Mouse (Mus musculus) midbrain, embryonic 16.5 days (tissue): ENCODE measurements at regions not wholly inside any gene's neighbourhood (a gene's known extent, or its start where the extent isn't known, plus 50 kb on each side); places are given as distances from the start of the nearest gene placed in this dataset.

ENCODE experiments used
- ATAC-seq: fragments of 200-750 bp; cut with Nextera tagmentation; 2 replicates; pipeline ENCODE4 v1.8.0; 2017; ENCODE audit warnings: moderate TSS enrichment
- H3K27ac ChIP-seq: fragments of 300-500 bp; sonication (generic); 2 replicates; pipeline ENCODE4 v1.5.1; 2014; ENCODE audit warnings: mild to moderate bottlenecking, low read length, mixed read lengths
- H3K27me3 ChIP-seq: fragments of 300-500 bp; sonication (generic); 2 replicates; pipeline ENCODE4 v1.6.1; 2014; ENCODE audit warnings: low read depth, low read length, mixed read lengths; ENCODE audit not compliant: control insufficient read depth, insufficient read depth
- H3K36me3 ChIP-seq: fragments of 300-500 bp; sonication (generic); 2 replicates; pipeline ENCODE4 v1.6.1; 2014; ENCODE audit warnings: mild to moderate bottlenecking, low read length, moderate library complexity, mixed read lengths; ENCODE audit not compliant: control insufficient read depth, insufficient read depth
- H3K4me1 ChIP-seq: fragments of 300-500 bp; sonication (generic); 2 replicates; pipeline ENCODE4 v1.6.1; 2014; ENCODE audit warnings: mild to moderate bottlenecking, low read length, mixed read lengths; ENCODE audit not compliant: control insufficient read depth, insufficient read depth
- H3K4me2 ChIP-seq: fragments of 300-500 bp; sonication (generic); 2 replicates; pipeline ENCODE4 v1.6.1; 2014; ENCODE audit warnings: mild to moderate bottlenecking, low read length, mixed read lengths
- H3K4me3 ChIP-seq: fragments of 300-500 bp; sonication (generic); 2 replicates; pipeline ENCODE4 v1.5.1; 2014; ENCODE audit warnings: low read depth, mild to moderate bottlenecking, low read length, moderate library complexity, mixed read lengths
- H3K9ac ChIP-seq: fragments of 300-500 bp; sonication (generic); 2 replicates; pipeline ENCODE4 v1.6.1; 2014; ENCODE audit warnings: low read depth, low read length, mixed read lengths
- H3K9me3 ChIP-seq: fragments of 300-500 bp; sonication (generic); replicated peaks from 2 replicates; pipeline ENCODE4 v1.6.1; 2014; ENCODE audit warnings: mild to moderate bottlenecking, low read length, mixed read lengths; ENCODE audit not compliant: control insufficient read depth, poor library complexity, severe bottlenecking
- WGBS: fragments of 180-500 bp; shearing (Covaris S2); extraction: QIAGEN DNeasy Blood & Tissue Kit; methylation state at CpG from one replicate; pipeline ENCODE4 v1.1.7; 2014; 5-methylcytosine and 5-hydroxymethylcytosine counted together

DNA sequence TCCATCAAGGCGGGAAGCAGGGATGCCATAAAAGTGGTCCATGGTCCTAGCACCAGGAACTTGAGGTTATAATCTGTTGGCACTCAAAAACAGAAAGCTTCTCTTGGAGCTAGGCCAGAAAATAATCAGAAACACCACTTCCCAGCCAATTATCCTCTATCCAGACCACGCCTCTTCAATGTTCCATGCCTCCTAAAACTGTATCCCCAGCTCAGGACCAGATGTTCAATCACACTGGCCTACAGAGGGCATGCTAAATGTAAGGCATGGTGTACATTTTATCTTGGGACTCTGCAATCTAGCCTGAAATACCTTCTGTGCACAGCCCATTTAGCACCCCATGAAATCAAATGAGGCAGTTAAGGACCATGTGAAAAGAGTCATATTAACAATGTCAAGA lies 418.4 kb upstream of the Gm11114 start:
- H3K36me3 ChIP-seq: no peaks in the 10 kb centered on the region
- H3K4me2 ChIP-seq: no peak overlapping the region
- no peak overlapping the region for H3K9ac ChIP-seq
- H3K27ac ChIP-seq: no peak overlapping the region
- 83% methylated on average over 2 of the region's 2 CpGs for WGBS
- ATAC-seq: no peak
- H3K4me1 ChIP-seq: no peaks in the 10 kb centered on the region
- no peaks in the 10 kb centered on the region for H3K27me3 ChIP-seq
- no peaks in the 10 kb centered on the region for H3K9me3 ChIP-seq
- H3K4me3 ChIP-seq: no peak overlapping the region

DNA sequence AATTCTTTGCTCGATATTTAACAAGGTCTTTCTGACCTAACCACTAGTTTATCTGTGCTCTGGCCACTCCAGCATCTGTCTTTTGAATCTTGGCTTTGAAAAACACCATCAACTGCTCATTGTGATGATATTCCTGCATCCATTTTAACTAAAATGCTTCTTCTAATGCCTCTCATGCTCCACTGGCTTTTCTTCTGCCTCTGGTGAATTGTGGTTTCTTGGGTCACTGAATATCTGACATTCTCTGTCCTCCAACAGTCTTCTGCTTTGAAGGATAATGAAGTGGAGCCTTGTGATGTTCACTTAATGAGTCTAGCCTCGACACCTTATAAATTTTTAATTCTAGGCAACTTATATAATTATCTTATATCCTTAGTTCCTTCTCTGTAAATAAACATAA lies 416.5 kb upstream of the Gm11114 start:
- H3K4me1 ChIP-seq: no peaks in the 10 kb centered on the region
- H3K9ac ChIP-seq: no peak overlapping the region
- 37% methylated on average over 2 of the region's 2 CpGs for WGBS
- no peak for ATAC-seq
- no peaks in the 10 kb centered on the region for H3K27me3 ChIP-seq
- no peak overlapping the region for H3K27ac ChIP-seq
- no peak overlapping the region for H3K4me3 ChIP-seq
- no peaks in the 10 kb centered on the region for H3K9me3 ChIP-seq
- no peaks in the 10 kb centered on the region for H3K36me3 ChIP-seq
- H3K4me2 ChIP-seq: no peak overlapping the region

DNA sequence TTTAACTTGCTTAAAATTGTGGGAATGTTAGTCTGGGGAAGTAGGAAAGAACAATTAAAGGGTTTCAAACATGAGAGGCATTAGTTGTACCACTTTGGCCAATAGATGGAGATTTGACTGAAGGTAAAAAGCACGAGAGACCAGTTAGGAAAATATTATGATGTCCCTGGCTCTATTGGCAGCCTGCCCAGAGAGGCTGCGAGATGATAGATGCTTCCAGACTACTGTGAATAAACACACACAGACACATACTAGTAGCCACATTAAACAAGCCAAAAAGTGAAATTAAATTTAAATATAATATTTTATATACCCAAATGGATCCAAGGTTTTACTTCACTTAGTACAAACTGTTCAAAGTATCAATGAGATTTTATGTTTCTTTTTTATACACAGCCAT lies 411.9 kb upstream of the Gm11114 start:
- WGBS: 33% methylated on average over 2 of the region's 2 CpGs
- Histone ChIP-seq H3K27me3 (no peaks in the 10 kb centered on the region), H3K9me3 (no peaks in the 10 kb centered on the region), H3K4me3 (no peak overlapping the region), H3K36me3 (no peaks in the 10 kb centered on the region), H3K9ac (no peak overlapping the region), H3K27ac (no peak overlapping the region), H3K4me2 (no peak overlapping the region), H3K4me1 (no peaks in the 10 kb centered on the region)
- ATAC-seq: no peak

DNA sequence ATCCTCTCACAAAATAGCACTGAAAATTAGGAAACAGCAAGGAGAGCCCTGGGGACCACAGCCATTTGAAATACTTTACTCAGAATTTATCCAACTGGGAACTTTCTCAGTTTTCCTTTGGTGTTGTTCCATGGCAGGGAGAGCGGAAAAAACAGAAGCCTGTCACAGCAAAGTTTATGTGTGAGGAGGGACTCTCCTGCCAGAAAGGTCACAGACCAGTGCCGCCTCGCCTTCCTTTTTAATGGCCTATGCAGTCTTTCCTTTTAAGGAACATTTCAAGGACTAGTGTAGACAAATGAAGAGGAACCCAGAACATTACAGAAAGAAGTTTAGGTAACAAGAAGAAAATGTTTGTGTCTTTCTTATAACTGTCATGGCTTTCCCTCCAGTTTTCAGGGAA lies 406.3 kb upstream of the Gm11114 start:
- Histone ChIP-seq H3K36me3 (no peaks in the 10 kb centered on the region), H3K27me3 (no peaks in the 10 kb centered on the region), H3K9me3 (no peaks in the 10 kb centered on the region), H3K4me1 (no peaks in the 10 kb centered on the region), H3K27ac (no peak overlapping the region), H3K4me2 (no peak overlapping the region), H3K9ac (no peak overlapping the region), H3K4me3 (no peak overlapping the region)
- 89% methylated on average over 3 of the region's 3 CpGs for WGBS
- ATAC-seq: no peak

DNA sequence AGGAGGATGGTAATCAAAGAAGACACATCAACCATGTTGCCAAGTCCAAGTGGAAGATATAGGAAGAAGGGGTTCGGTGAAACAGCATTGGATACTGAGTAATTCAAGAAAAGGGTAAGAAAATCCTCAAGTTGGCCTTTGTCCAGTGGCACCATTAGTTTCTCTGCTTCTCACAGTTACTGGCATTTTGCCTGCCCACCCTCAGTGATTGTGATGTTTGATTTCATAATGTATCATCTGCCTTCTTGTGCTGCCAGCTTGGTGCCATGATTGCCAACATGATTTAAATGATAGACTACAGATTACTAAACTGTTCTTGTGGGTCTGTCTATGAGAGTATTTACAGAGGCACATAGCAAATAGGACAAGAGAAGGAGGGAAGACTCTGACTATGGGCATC lies 399.3 kb upstream of the Gm11114 start:
- no peak for ATAC-seq
- Histone ChIP-seq H3K4me2 (no peak overlapping the region), H3K27ac (no peak overlapping the region), H3K4me3 (no peak overlapping the region), H3K36me3 (no peaks in the 10 kb centered on the region), H3K9me3 (no peaks in the 10 kb centered on the region), H3K27me3 (no peaks in the 10 kb centered on the region), H3K4me1 (no peaks in the 10 kb centered on the region), H3K9ac (no peak overlapping the region)
- WGBS: 88% methylated on average over 1 of the region's 1 CpGs

DNA sequence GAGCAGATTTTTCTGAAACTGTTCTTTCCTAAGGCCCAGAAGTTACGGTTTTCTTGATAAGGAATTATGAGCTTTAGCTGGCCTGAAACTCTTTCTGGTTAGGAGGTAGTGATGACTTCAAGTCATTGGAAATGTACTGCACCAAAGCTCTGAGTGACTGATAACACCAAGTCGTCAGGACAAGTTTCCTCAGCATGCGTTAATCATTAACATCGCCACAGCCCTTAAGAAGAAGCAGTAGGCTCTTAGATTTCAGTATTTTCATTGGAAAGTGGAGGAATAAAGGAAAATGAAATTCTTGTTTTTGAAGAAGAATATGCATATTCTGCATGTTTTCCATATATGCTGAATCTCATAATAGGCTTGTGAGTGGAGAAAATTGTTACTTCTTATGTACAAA lies 390.3 kb upstream of the Gm11114 start:
- Histone ChIP-seq H3K9ac (no peak overlapping the region), H3K9me3 (no peaks in the 10 kb centered on the region; the same call in 1 of the 2 replicates), H3K27me3 (no peaks in the 10 kb centered on the region), H3K4me2 (no peak overlapping the region), H3K27ac (no peak overlapping the region), H3K36me3 (no peaks in the 10 kb centered on the region), H3K4me3 (no peak overlapping the region), H3K4me1 (no peaks in the 10 kb centered on the region)
- 90% methylated on average over 4 of the region's 4 CpGs for WGBS
- no peak for ATAC-seq

DNA sequence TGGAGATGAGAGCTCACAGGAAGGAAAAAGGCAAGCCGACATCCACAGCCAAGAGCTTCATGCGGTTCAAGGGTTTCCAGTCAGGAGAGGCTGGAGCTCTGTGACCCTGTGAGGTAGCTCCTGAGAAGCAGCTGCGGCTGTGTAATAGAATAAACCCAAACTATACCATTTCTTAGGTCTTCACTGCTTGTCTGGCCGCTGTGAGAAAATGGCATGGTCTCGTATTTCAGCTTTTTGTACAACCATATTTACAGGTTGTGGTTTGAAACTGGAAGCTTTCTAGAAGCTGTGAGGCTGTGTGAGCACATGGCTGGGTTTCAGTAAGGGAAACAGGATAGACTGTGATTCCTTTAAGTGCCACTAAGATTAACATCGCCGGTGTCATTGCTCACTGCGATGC lies 388.6 kb upstream of the Gm11114 start:
- WGBS: 94% methylated on average over 8 of the region's 8 CpGs
- Histone ChIP-seq H3K4me2 (no peak overlapping the region), H3K4me1 (no peaks in the 10 kb centered on the region)

DNA sequence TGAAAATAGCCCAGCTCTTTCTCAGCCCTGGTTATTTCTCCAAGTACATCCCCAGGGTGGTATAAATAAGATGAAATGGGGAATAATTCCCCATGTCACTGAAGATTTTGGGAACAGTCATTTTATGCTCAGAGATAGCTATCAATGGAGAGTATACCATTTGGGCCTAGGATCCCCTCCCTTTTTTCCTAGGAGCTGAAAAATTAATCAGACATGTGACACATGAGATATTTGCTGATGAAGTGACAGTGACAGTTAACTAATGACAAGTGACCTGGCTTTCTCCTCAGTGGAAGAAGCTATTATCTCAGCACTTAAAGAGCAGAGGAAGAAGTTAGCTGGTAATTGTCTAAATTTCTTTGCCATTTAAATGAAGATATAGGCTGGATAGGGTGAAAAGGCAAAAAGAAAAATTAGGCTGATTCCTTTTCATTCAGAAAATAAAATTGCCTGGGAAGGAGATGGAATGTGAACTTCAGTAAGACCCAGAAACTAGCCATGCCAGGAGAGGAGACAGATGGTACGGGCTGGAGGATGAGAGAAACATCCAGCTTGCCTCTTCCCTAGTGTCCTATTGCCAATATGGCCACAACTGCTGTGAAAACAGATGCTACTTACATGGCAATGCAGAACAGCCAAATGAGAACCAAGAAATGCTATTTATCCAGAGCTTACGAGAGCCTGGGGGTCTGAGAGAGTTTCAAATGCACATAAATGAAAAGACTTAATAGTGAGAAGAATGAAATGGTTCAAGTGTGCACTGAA lies 376.1 kb upstream of the Gm11114 start:
- Histone ChIP-seq H3K27me3 (no peaks in the 10 kb centered on the region), H3K4me2 (no peak overlapping the region), H3K9me3 (no peaks in the 10 kb centered on the region), H3K4me3 (no peak overlapping the region), H3K36me3 (no peaks in the 10 kb centered on the region), H3K9ac (no peak overlapping the region), H3K27ac (no peak overlapping the region), H3K4me1 (no peaks in the 10 kb centered on the region)
- no peak for ATAC-seq
- 77% methylated on average over 2 of the region's 2 CpGs for WGBS

More for the DNA sequence above, 388.6 kb upstream of the Gm11114 start:
- H3K36me3 ChIP-seq: no peaks in the 10 kb centered on the region
- H3K27ac ChIP-seq: no peak overlapping the region
- H3K4me3 ChIP-seq: no peak overlapping the region
- H3K27me3 ChIP-seq: no peaks in the 10 kb centered on the region
- H3K9ac ChIP-seq: no peak overlapping the region
- no peaks in the 10 kb centered on the region; the same call in 1 of the 2 replicates for H3K9me3 ChIP-seq
- ATAC-seq: no peak

DNA sequence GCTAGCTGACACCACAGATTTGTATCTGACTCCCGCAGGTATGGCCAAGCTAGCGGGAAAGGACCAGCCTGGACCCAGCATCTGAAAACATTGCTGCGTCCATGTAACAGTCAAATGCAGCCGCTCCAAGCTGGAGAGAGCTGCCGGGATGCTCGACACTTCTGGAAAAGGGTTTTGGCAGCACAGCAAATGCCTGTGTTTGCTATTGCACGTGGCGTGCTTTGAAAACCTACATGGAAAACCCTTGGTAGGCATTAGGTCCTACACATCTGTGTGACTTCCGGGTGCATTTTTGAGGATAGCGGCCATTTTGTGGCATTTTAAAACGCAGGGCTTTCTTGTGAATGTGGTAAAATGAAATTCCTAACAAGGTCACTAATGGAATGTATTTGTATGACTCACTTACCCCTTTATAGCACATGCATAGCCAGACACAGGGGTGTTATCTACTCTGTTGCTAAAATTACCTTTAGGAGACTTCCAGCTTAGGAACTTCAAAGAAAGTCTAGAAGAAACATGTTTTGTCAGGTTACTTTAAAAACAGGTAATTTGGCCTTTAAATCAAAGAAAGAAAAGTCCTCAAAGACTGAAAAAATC lies 345.9 kb upstream of the Gm11114 start:
- ATAC-seq: no peak
- Histone ChIP-seq H3K9ac (no peak overlapping the region), H3K4me2 (no peak overlapping the region), H3K4me3 (no peak overlapping the region), H3K36me3 (no peaks in the 10 kb centered on the region), H3K4me1 (no peaks in the 10 kb centered on the region), H3K9me3 (no peaks in the 10 kb centered on the region), H3K27me3 (no peaks in the 10 kb centered on the region), H3K27ac (no peak overlapping the region)
- 93% methylated on average over 11 of the region's 11 CpGs for WGBS
